Mouse (Mus musculus): ENCODE measurements around the gene Eif4enif1. TPM values are rescaled to one million over a fixed set of nuclear protein-coding genes. Genes with fewer than 3 reads are reported as not detected.

The Eif4enif1 gene
- total and polyA plus RNA-seq, 3 experiments, result 54.5 to 127 (median 60.8) TPM

GRCm38 (mm10) chr11:3292062-3292421 lies 89.8 kb downstream of the Eif4enif1 start (continued):
- TF ChIP-seq CTCF (conservative IDR thresholded peaks at IDR 0.05 in 1 of 2, IDR thresholded peaks at IDR 0.05 in 1 of 2; ENCODE audit: low read depth in 2 of 2, low read length in 2 of 2) (no peak), TBP (conservative IDR thresholded peaks at IDR 0.05; ENCODE audit: low read depth, low read length) (peak; percentile 74; the same call in 1 of the 2 replicates)

- H3K36me3 ChIP-seq (replicated peaks in 1 of 2; ENCODE audit: control insufficient read depth in 1 of 2, insufficient read depth in 1 of 2, low read length in 1 of 2), result peaks cover 39 to 47% of the 10 kb centered on the region in 2 experiments
Measured at GRCm38 (mm10) chr11:3292711-3293249, 90.6 kb downstream of the Eif4enif1 start.

GRCm38 (mm10) chr11:3293361-3293760 lies 91.2 kb downstream of the Eif4enif1 start:
- no peak for DNase-seq (ENCODE audit: extremely low read depth)
- Histone ChIP-seq H3K9me3 (replicated peaks; ENCODE audit: low read length) (no peaks in the 10 kb centered on the region), H3K4me2 (ENCODE audit: insufficient read depth, low read depth, poor library complexity, severe bottlenecking) (peak overlapping the region; percentile 96), H3K4me3 (replicated peaks in 1 of 3; ENCODE audit: low read depth in 2 of 3, low read length in 2 of 3, poor library complexity in 1 of 3) (no peak overlapping the region), H3K27ac (ENCODE audit: insufficient read depth, low read depth) (no peak overlapping the region), H3K9ac (ENCODE audit: insufficient read depth, low read depth) (no peak overlapping the region), H3K27me3 (replicated peaks) (no peaks in the 10 kb centered on the region), H3K36me3 (replicated peaks in 1 of 2; ENCODE audit: control insufficient read depth in 1 of 2, insufficient read depth in 1 of 2, low read length in 1 of 2) (peaks cover 44 to 53% of the 10 kb centered on the region in 2 experiments), H3K4me1 (ENCODE audit: control insufficient read depth in 1 of 2, insufficient read depth in 2 of 2) (peaks cover 0 to 47% of the 10 kb centered on the region in 2 experiments; a peak in 2 of 4 replicates), H3K79me2 (replicated peaks; ENCODE audit: control insufficient read depth, extremely low read depth, insufficient read depth, poor library complexity, severe bottlenecking) (peaks cover 31% of the 10 kb centered on the region)
- in situ Hi-C loops (cut with MboI; ENCODE audit: low pct_ligation_motif_present, low pct_unique_long_range_greater_than_20kb, low sequenced_read_pairs), result no loop called here
- TF ChIP-seq NRF1 (IDR thresholded peaks at IDR 0.05; ENCODE audit: low read depth, low read length) (no peak), SMC3 (IDR thresholded peaks at IDR 0.05; ENCODE audit: low read depth, low read length) (no peak), ZC3H11A (IDR thresholded peaks at IDR 0.05; ENCODE audit: low read depth, low read length) (no peak), SIN3A (IDR thresholded peaks at IDR 0.05; ENCODE audit: low read length) (no peak)
- dilution Hi-C loops (cut with MboI; ENCODE audit: extremely low pct_ligation_motif_present, extremely low pct_unique_long_range_greater_than_20kb, low sequenced_read_pairs), result no loop called here

More at GRCm38 (mm10) chr11:3292711-3293249, 90.6 kb downstream of the Eif4enif1 start:
- H3K27me3 ChIP-seq (replicated peaks), result no peaks in the 10 kb centered on the region
- dilution Hi-C loops (cut with MboI; ENCODE audit: extremely low pct_ligation_motif_present, extremely low pct_unique_long_range_greater_than_20kb, low sequenced_read_pairs), result no loop called here
- no peak overlapping the region for H3K27ac ChIP-seq (ENCODE audit: insufficient read depth, low read depth)
- H3K9me3 ChIP-seq (replicated peaks; ENCODE audit: low read length), result no peaks in the 10 kb centered on the region
- H3K4me3 ChIP-seq (replicated peaks in 1 of 3; ENCODE audit: low read depth in 2 of 3, low read length in 2 of 3, poor library complexity in 1 of 3), result peak overlapping the region; percentile 79 to 85 (median 84)
- peak overlapping the region; percentile 72 for H3K9ac ChIP-seq (ENCODE audit: insufficient read depth, low read depth)
- peaks cover 31% of the 10 kb centered on the region for H3K79me2 ChIP-seq (replicated peaks; ENCODE audit: control insufficient read depth, extremely low read depth, insufficient read depth, poor library complexity, severe bottlenecking)
- peak; percentile 26 for DNase-seq (ENCODE audit: extremely low read depth)
- H3K4me1 ChIP-seq (ENCODE audit: control insufficient read depth in 1 of 2, insufficient read depth in 2 of 2), result peaks cover 0 to 50% of the 10 kb centered on the region in 2 experiments; a peak in 2 of 4 replicates
- in situ Hi-C loops (cut with MboI; ENCODE audit: low pct_ligation_motif_present, low pct_unique_long_range_greater_than_20kb, low sequenced_read_pairs), result no loop called here
- H3K4me2 ChIP-seq (ENCODE audit: insufficient read depth, low read depth, poor library complexity, severe bottlenecking), result peak overlapping the region; percentile 96
- no peak for TF ChIP-seq SIN3A (IDR thresholded peaks at IDR 0.05; ENCODE audit: low read length)
- TF ChIP-seq BHLHE40 (IDR thresholded peaks at IDR 0.05; ENCODE audit: low read depth, low read length), result no peak
- TF ChIP-seq MXI1 (IDR thresholded peaks at IDR 0.05; ENCODE audit: low read depth, low read length), result no peak
- TF ChIP-seq RCOR1 (conservative IDR thresholded peaks at IDR 0.05; ENCODE audit: low read depth, low read length), result no peak
- TF ChIP-seq ETS1 (conservative IDR thresholded peaks at IDR 0.05; ENCODE audit: low read depth, low read length), result no peak
- no peak for TF ChIP-seq GABPA (IDR thresholded peaks at IDR 0.05; ENCODE audit: insufficient replicate concordance, low read depth, low read length)
- no peak for TF ChIP-seq POLR2AphosphoS2 (IDR thresholded peaks at IDR 0.05; ENCODE audit: low read depth, low read length)
- no peak for TF ChIP-seq JUND (conservative IDR thresholded peaks at IDR 0.05; ENCODE audit: low read depth, low read length)
- TF ChIP-seq IRF4 (IDR thresholded peaks at IDR 0.05; ENCODE audit: low read depth, low read length), result no peak
- TF ChIP-seq CTCF (conservative IDR thresholded peaks at IDR 0.05 in 1 of 2, IDR thresholded peaks at IDR 0.05 in 1 of 2; ENCODE audit: low read depth in 2 of 2, low read length in 2 of 2), result no peak
- TF ChIP-seq EP300 (IDR thresholded peaks at IDR 0.05; ENCODE audit: low read length), result no peak
- TF ChIP-seq ZNF384 (IDR thresholded peaks at IDR 0.05; ENCODE audit: low read depth, low read length), result no peak

Other genes with a start within 250 kb of the Eif4enif1 start
- gene Sfi1, start 8.9 kb upstream of the Eif4enif1 start, total RNA-seq (2012; rRNA removed), result 17.5 and 25.2 TPM in 2 replicates
- gene Sfi1, start 8.9 kb upstream of the Eif4enif1 start, total RNA-seq (2014; rRNA removed), result 10.2 and 10.8 TPM in 2 replicates
- 17.4 and 22.6 TPM in 2 replicates for gene Sfi1, start 8.9 kb upstream of the Eif4enif1 start, polyA plus RNA-seq (2012; ENCODE audit: insufficient read length, low read depth)
- gene Drg1, start 64.0 kb downstream of the Eif4enif1 start, total RNA-seq (2012; rRNA removed), result 158 and 189 TPM in 2 replicates
- 439 and 480 TPM in 2 replicates for gene Drg1, start 64.0 kb downstream of the Eif4enif1 start, total RNA-seq (2014; rRNA removed)
- gene Drg1, start 64.0 kb downstream of the Eif4enif1 start, polyA plus RNA-seq (2012; ENCODE audit: insufficient read length, low read depth), result 249 and 267 TPM in 2 replicates
- 29.5 and 30.5 TPM in 2 replicates for gene Patz1, start 86.5 kb downstream of the Eif4enif1 start, total RNA-seq (2012; rRNA removed)
- gene Patz1, start 86.5 kb downstream of the Eif4enif1 start, total RNA-seq (2014; rRNA removed), result 30.8 and 31.5 TPM in 2 replicates
- gene Patz1, start 86.5 kb downstream of the Eif4enif1 start, polyA plus RNA-seq (2012; ENCODE audit: insufficient read length, low read depth), result 35.3 and 37.4 TPM in 2 replicates
- gene Pik3ip1, start 128.0 kb downstream of the Eif4enif1 start, total RNA-seq (2012; rRNA removed), result 1.3 and 2.6 TPM in 2 replicates
- 0.39 and 0.80 TPM in 2 replicates for gene Pik3ip1, start 128.0 kb downstream of the Eif4enif1 start, total RNA-seq (2014; rRNA removed)
- gene Pik3ip1, start 128.0 kb downstream of the Eif4enif1 start, polyA plus RNA-seq (2012; ENCODE audit: insufficient read length, low read depth), result 1.3 and 1.9 TPM in 2 replicates
- gene Limk2, start 206.8 kb downstream of the Eif4enif1 start, total RNA-seq (2012; rRNA removed), result 49.7 and 64.0 TPM in 2 replicates
- 41.5 and 41.8 TPM in 2 replicates for gene Limk2, start 206.8 kb downstream of the Eif4enif1 start, total RNA-seq (2014; rRNA removed)
- gene Limk2, start 206.8 kb downstream of the Eif4enif1 start, polyA plus RNA-seq (2012; ENCODE audit: insufficient read length, low read depth), result 45.2 and 46.1 TPM in 2 replicates
- 15.6 and 15.7 TPM in 2 replicates for gene Rnf185, start 250.0 kb downstream of the Eif4enif1 start, total RNA-seq (2012; rRNA removed)
- gene Rnf185, start 250.0 kb downstream of the Eif4enif1 start, total RNA-seq (2014; rRNA removed), result 22.7 and 26.4 TPM in 2 replicates
- gene Rnf185, start 250.0 kb downstream of the Eif4enif1 start, polyA plus RNA-seq (2012; ENCODE audit: insufficient read length, low read depth), result 25.3 and 26.7 TPM in 2 replicates

All from CH12.LX (cell line).